Mouse (Mus musculus): ENCODE data around the gene Hbb-bs. TPM values are rescaled to one million over a fixed set of nuclear protein-coding genes. Genes with fewer than 3 reads are reported as not detected.

Hbb-bs gene
- polyA plus RNA-seq (2012; rRNA removed) = 178 and 1,004 TPM in 2 replicates

DNA sequence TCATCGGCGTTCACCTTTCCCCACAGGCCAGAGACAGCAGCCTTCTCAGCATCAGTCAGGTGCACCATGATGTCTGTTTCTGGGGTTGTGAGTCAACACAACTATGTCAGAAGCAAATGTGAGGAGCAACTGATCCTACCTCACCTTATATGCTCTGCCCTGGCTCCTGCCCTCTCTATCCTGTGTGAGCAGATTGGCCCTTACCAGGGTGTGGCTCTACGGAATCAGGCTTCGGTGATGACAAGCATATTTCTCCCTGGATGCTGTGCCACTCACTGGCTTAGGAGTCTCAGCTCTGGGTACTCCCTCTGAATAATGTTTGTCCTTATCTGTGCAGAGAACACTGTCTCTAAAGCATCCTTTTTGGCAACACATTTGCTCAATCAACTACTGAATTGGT is at the start of gene Hbb-bs:
Gene Hbb-bs, minus strand, starts transcription at position 289 of the 400 bp plus-strand sequence.

DNA sequence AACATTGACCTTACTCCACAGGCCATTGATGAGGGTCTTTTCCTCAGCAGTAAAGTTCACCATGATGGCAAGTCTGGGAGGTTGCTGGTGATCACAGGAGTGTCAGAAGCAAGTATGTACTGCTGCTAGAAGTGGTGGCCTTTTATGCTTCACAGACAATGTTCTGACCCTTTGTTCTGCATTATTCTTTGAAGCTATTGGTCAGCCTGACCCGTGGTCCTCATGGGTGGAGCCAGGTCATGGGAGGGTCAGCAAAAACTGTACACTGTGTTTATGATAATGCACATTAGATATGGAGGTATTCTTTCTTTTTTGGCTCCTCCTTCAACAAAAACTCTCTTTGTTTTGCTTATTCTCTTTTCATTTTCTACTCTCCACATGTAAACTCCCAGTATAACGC is 25.2 kb upstream of the Hbb-bs start, which contains the start of gene Hbb-y:
Gene Hbb-y, minus strand, starts transcription at position 127 of the 400 bp plus-strand sequence.

DNA sequence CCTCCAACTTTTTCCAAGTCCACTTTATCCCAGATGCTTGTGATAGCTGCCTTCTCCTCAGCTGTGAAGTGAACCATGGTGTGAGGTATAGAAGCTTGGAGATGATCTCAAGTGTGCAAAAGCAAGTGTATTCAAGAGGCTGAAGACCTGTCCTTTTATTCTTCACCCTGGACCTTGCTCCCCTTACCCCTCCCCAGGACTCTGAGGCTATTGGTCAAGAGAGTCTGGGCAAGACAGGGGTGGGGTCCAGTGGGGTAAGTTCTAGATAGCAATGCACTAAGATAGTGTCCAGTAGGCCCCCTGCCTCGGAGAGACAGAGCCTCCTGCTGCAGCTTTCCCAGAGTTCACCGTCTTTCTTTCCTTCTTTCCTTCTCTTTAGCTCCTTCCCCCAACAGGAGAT is 15.1 kb upstream of the Hbb-bs start, which contains the start of gene Hbb-bh1:
Gene Hbb-bh1, minus strand, starts transcription at position 131 of the 400 bp plus-strand sequence.

DNA sequence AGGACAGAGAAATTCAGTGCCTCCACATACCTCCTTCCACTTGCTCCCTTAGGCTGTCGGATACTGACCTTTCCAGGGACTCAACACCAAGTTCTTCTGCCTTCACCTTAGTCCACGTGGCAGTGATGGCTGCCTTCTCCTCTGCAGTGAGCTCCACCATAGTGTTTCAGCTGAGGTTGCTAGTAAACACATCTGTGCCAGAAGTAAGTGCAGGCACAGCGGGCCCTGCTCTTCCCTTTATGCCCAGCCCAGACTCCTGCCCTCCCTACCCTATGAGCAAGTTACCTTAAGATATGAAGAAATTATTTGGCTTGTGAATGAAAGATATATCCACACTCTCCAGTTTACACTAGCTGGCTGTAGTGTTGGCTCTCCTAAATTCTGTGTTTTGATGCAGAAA is 12.4 kb upstream of the Hbb-bs start, which contains the start of gene Hbb-bh2:
Gene Hbb-bh2, minus strand, starts transcription at position 253 of the 400 bp plus-strand sequence.

DNA sequence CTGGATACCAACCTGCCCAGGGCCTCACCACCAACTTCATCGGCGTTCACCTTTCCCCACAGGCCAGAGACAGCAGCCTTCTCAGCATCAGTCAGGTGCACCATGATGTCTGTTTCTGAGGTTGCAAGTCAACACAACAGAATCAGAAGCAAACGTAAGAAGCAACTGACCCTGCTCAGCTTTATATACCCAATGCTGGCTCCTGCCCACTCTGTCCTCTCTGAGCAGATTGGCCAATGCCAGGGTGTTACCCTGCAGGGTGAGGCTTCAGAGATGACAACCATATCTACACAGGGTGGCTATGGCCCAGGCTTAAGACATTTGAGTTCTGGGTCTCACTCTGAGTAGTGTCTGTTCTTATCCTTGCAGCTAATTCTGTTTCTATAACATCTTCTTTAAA is 14.1 kb downstream of the Hbb-bs start, which contains the start of gene Hbb-bt:
Gene Hbb-bt, minus strand, starts transcription at position 231 of the 400 bp plus-strand sequence.

DNA sequence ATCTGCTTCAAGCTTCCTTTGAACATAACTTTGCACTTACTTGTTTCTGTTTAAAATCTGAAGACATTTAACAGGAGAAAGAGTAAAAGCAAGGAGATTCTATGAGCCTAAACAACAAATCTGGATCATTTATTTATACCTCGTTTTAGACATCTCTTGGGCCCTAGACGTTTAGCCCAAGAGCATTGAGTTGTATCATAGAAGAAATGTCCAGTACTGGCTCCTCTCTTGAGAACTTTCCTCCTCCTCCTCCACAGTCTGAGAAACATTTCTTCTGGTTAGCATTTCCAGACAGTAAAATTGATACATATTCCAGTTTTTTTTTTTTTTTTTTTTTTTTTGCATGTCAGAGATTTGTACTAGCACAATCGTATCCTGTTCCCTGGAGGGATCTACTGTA is 36.2 kb downstream of the Hbb-bs start, which contains the start of gene Olfr67:
Gene Olfr67, minus strand, starts transcription at position 101 of the 400 bp plus-strand sequence.

DNA sequence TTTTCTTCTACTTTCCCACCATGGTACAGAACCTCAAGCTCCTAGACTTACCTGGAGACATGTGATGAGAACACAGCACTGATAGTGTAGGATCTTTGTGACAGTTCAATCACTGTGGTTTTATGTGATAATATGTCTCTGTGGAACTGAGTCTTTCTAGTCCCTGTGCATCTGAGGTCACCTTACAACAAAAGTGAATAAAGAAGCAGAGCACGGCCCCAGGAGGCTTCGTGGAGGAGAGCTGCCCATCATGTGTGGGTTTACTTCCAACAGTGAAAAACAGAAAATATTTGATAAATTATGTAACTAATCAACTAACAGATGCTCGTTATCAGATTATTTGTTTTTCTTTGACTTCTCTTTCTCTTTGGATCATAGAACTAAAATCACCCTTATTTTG is 48.3 kb downstream of the Hbb-bs start, which contains the start of gene Olfr68:
Gene Olfr68, minus strand, starts transcription at position 101 of the 400 bp plus-strand sequence.

Other genes with a start within 250 kb of the Hbb-bs start
- gene Olfr618, start 238.0 kb downstream of the Hbb-bs start, polyA plus RNA-seq (2012; rRNA removed) = not detected in 2 replicates
- not detected in 2 replicates for gene Olfr619, start 227.5 kb downstream of the Hbb-bs start, polyA plus RNA-seq (2012; rRNA removed)
- gene Olfr620, start 215.6 kb downstream of the Hbb-bs start, polyA plus RNA-seq (2012; rRNA removed) = not detected in 2 replicates
- not detected in 2 replicates for gene Olfr622, start 185.4 kb downstream of the Hbb-bs start, polyA plus RNA-seq (2012; rRNA removed)
- not detected in 2 replicates for gene Olfr623, start 164.4 kb downstream of the Hbb-bs start, polyA plus RNA-seq (2012; rRNA removed)
- not detected in 2 replicates for gene Olfr624, start 156.9 kb downstream of the Hbb-bs start, polyA plus RNA-seq (2012; rRNA removed)
- not detected in 2 replicates for gene Olfr625-ps1, start 145.4 kb downstream of the Hbb-bs start, polyA plus RNA-seq (2012; rRNA removed)
- gene Olfr243, start 113.4 kb downstream of the Hbb-bs start, polyA plus RNA-seq (2012; rRNA removed) = not detected in 2 replicates
- gene Olfr628, start 97.7 kb downstream of the Hbb-bs start, polyA plus RNA-seq (2012; rRNA removed) = not detected in 2 replicates
- not detected in 2 replicates for gene Olfr629, start 83.2 kb downstream of the Hbb-bs start, polyA plus RNA-seq (2012; rRNA removed)
- gene Olfr630, start 70.8 kb downstream of the Hbb-bs start, polyA plus RNA-seq (2012; rRNA removed) = not detected in 2 replicates
- gene Olfr69, start 56.5 kb downstream of the Hbb-bs start, polyA plus RNA-seq (2012; rRNA removed) = not detected in 2 replicates
- gene Olfr68, start 48.4 kb downstream of the Hbb-bs start, polyA plus RNA-seq (2012; rRNA removed) = not detected in 2 replicates
- gene Olfr67, start 36.3 kb downstream of the Hbb-bs start, polyA plus RNA-seq (2012; rRNA removed) = not detected in 2 replicates
- gene Hbb-bt, start 14.1 kb downstream of the Hbb-bs start, polyA plus RNA-seq (2012; rRNA removed) = 19.7 and 97.2 TPM in 2 replicates
- not detected in 2 replicates for gene Hbb-bh2, start 12.4 kb upstream of the Hbb-bs start, polyA plus RNA-seq (2012; rRNA removed)
- gene Hbb-bh1, start 15.1 kb upstream of the Hbb-bs start, polyA plus RNA-seq (2012; rRNA removed) = not detected in 2 replicates
- gene Hbb-y, start 25.1 kb upstream of the Hbb-bs start, polyA plus RNA-seq (2012; rRNA removed) = not detected in 2 replicates
- gene Olfr66, start 58.2 kb upstream of the Hbb-bs start, polyA plus RNA-seq (2012; rRNA removed) = not detected in 2 replicates
- gene Olfr64, start 66.4 kb upstream of the Hbb-bs start, polyA plus RNA-seq (2012; rRNA removed) = not detected in 2 replicates
- not detected in 2 replicates for gene Olfr65, start 75.4 kb upstream of the Hbb-bs start, polyA plus RNA-seq (2012; rRNA removed)
- gene Olfr631, start 100.7 kb upstream of the Hbb-bs start, polyA plus RNA-seq (2012; rRNA removed) = 0.12 TPM in 1 of 2 replicates, not detected in the other
- gene Olfr632, start 106.3 kb upstream of the Hbb-bs start, polyA plus RNA-seq (2012; rRNA removed) = not detected in 2 replicates
- gene Olfr633, start 116.3 kb upstream of the Hbb-bs start, polyA plus RNA-seq (2012; rRNA removed) = not detected in 2 replicates
- gene Olfr635, start 143.1 kb upstream of the Hbb-bs start, polyA plus RNA-seq (2012; rRNA removed) = not detected in 2 replicates
- not detected in 2 replicates for gene Olfr638, start 170.7 kb upstream of the Hbb-bs start, polyA plus RNA-seq (2012; rRNA removed)
- not detected in 2 replicates for gene Olfr639, start 189.2 kb upstream of the Hbb-bs start, polyA plus RNA-seq (2012; rRNA removed)
- gene Olfr640, start 197.5 kb upstream of the Hbb-bs start, polyA plus RNA-seq (2012; rRNA removed) = not detected in 2 replicates
- not detected in 2 replicates for gene Olfr641, start 207.3 kb upstream of the Hbb-bs start, polyA plus RNA-seq (2012; rRNA removed)
- not detected in 2 replicates for gene Olfr642, start 224.6 kb upstream of the Hbb-bs start, polyA plus RNA-seq (2012; rRNA removed)
- gene 4930516K23Rik, start 233.3 kb upstream of the Hbb-bs start, polyA plus RNA-seq (2012; rRNA removed) = not detected in 2 replicates
- not detected in 2 replicates for gene Olfr644, start 243.8 kb upstream of the Hbb-bs start, polyA plus RNA-seq (2012; rRNA removed)

Data from colon, adult 2 months (tissue).